Mouse (Mus musculus) stomach, embryonic 16.5 days (tissue): Measurements from ENCODE around the gene Slc51b. TPM values are rescaled to one million over a fixed set of nuclear protein-coding genes. Genes with fewer than 3 reads are reported as not detected.

Experiments used
- ATAC-seq: fragments of 200-750 bp; cut with Nextera tagmentation; 2 replicates; pipeline ENCODE4 v1.8.0; 2017; ENCODE audit warnings: moderate number of reproducible peaks, moderate TSS enrichment; ENCODE audit not compliant: insufficient read depth, low FRiP score
- H3K27ac ChIP-seq: fragments of 300-500 bp; sonication (generic); 2 replicates; pipeline ENCODE4 v1.5.1; 2014; ENCODE audit warnings: low read length
- H3K27me3 ChIP-seq: fragments of 300-500 bp; sonication (generic); 2 replicates; pipeline ENCODE4 v1.6.1; 2014; ENCODE audit warnings: low read length, control low read depth, mixed read lengths; ENCODE audit not compliant: control insufficient read depth, insufficient read depth
- H3K36me3 ChIP-seq: fragments of 300-500 bp; sonication (generic); 2 replicates; pipeline ENCODE4 v1.6.1; 2014; ENCODE audit warnings: low read length; ENCODE audit not compliant: control insufficient read depth, insufficient read depth
- H3K4me1 ChIP-seq: fragments of 300-500 bp; sonication (generic); 2 replicates; pipeline ENCODE4 v1.6.1; 2014; ENCODE audit warnings: low read length, control low read depth, mixed read lengths; ENCODE audit not compliant: control insufficient read depth, insufficient read depth
- H3K4me2 ChIP-seq: fragments of 300-500 bp; sonication (generic); 2 replicates; pipeline ENCODE4 v1.6.1; 2014; ENCODE audit warnings: low read depth, low read length, mixed read lengths
- H3K4me3 ChIP-seq: fragments of 300-500 bp; sonication (generic); replicated peaks from 2 replicates; pipeline ENCODE4 v1.5.1; 2014; ENCODE audit warnings: mild to moderate bottlenecking, low read length
- H3K9ac ChIP-seq: fragments of 300-500 bp; sonication (generic); 2 replicates; pipeline ENCODE4 v1.6.1; 2014; ENCODE audit warnings: low read length
- H3K9me3 ChIP-seq: fragments of 300-500 bp; sonication (generic); replicated peaks from 2 replicates; pipeline ENCODE4 v1.6.1; 2016; ENCODE audit warnings: low read length, control low read depth; ENCODE audit not compliant: control insufficient read depth
- WGBS: fragments of 180-500 bp; shearing (Covaris S2); extraction: QIAGEN DNeasy Blood & Tissue Kit; methylation state at CpG from one replicate; pipeline ENCODE4 v1.1.7; 2014; 5-methylcytosine and 5-hydroxymethylcytosine counted together
- polyA plus RNA-seq: library from polyadenylated mRNA; unstranded; fragments of >200 nt; fragmentation: Nextera tagmentation; extraction: Ambion mirVana; gene quantifications from 2 replicates; pipeline ENCODE4 v1.2.1, GENCODE M21; 2015

Slc51b gene
- polyA plus RNA-seq, 1 experiment from 2014 or later: 1.7 TPM

DNA sequence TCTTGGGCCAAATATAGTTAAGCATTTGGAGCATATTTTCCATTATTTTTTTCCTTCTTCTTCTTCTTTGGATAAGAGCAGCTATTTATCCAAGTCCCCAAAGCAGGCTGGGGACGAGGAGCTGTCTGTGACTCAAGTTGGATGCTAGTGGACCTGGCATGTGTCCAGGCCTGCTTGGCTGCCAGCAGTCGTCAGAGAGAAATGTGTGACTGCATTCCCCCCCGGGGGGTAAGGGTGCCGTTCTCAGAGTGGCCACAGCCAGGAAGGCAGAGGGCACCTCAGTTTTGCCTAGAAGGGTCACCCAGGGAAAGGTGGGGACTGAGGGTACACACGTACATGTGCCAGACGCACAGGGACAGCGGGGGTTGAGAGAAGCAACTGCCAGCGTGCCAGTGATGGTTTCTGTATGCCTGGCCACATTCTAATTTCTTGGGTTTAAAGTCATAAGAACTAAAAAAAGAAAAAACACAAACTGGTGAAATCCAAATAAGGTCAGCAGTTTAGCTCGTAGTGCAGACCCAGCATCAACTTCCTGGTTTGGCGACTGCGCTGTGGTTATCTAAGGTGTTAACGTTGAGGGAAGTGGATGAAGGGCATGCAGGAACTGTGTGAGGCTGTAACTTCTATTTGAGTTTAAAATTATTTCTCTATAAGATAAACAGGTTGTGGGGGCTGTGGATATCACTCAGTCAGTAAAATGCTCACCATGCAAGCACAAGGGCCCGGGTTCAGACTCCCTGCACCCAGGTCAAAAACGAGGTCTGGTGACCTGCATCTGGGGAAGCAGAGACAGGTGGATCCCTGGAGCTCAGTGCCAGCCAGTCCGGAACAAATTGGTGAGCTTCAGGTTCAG lies 18.2 kb downstream of the Slc51b start:
- no peak for ATAC-seq
- no peak overlapping the region for H3K9ac ChIP-seq
- no peaks in the 10 kb centered on the region for H3K27me3 ChIP-seq
- 60% methylated on average over 15 of the region's 15 CpGs for WGBS
- no peak overlapping the region for H3K27ac ChIP-seq
- H3K4me3 ChIP-seq: no peak overlapping the region
- H3K9me3 ChIP-seq: no peaks in the 10 kb centered on the region
- 0 out of 2 replicates have a peak, but pooled peaks cover 2% of the 10 kb centered on the region for H3K4me1 ChIP-seq
- no peak overlapping the region for H3K4me2 ChIP-seq
- H3K36me3 ChIP-seq: no peaks in the 10 kb centered on the region

DNA sequence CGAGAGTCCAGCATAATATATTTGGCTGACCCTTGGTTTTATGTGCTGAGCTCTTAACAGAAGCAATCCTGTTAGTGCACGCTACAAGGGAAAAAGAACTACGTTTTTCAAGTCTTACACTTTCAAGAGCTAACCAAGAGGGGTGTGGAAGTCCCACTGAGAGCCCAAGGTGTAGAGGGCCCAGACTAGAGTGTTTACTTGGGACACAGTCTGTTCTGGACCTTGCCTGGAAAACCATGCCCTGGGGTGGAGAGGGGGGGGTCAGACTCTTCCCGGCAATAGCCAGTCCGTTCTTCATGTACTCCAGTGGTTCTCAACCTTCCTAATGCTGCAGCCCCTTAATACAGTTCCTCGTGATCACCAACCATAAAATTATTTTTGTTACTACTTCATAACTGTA lies 22.8 kb downstream of the Slc51b start:
- ATAC-seq: no peak

DNA sequence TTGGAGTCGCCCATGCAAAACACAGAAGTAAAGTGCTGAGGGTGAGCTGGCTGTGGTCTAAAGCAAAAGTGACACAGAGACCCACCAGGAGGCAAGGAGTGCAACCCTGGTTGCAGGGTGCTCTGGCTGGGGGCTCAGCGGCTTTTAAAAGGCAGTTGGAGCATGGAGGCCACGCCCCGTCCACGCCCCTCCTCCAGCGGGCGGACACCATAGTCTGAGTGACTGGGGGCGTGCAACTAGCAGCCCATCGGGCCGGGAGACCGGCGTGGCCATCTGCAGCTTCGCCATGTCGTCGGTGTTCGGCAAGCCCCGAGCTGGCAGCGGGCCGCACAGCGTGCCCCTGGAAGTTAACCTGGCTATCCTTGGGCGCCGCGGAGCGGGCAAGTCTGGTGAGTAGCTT lies 24.5 kb downstream of the Slc51b start, which contains the start of gene Rasl12:
Gene Rasl12 (plus strand): TSS at position 228 of the 400 bp plus-strand sequence.
- no peak within 1 kb of the TSS for H3K27ac ChIP-seq
- no peaks in the 10 kb centered on the region for H3K9me3 ChIP-seq
- peak within 1 kb of the TSS; percentile 60 for H3K4me3 ChIP-seq
- 0 out of 2 replicates have a peak, but pooled peaks cover 15% of the 10 kb centered on the region for H3K4me1 ChIP-seq
- no peaks in the 10 kb centered on the region for H3K36me3 ChIP-seq
- H3K9ac ChIP-seq: peak within 1 kb of the TSS; percentile 73
- H3K27me3 ChIP-seq: no peaks in the 10 kb centered on the region
- 1% methylated on average over 24 of the region's 24 CpGs for WGBS
- ATAC-seq: peak; percentile 70; the same call in 1 of the 2 replicates
- peak within 1 kb of the TSS; percentile 91 for H3K4me2 ChIP-seq

More for the DNA sequence above, 22.8 kb downstream of the Slc51b start:
- no peaks in the 10 kb centered on the region for H3K36me3 ChIP-seq
- no peaks in the 10 kb centered on the region for H3K27me3 ChIP-seq
- H3K9me3 ChIP-seq: no peaks in the 10 kb centered on the region
- 88% methylated on average over 6 of the region's 6 CpGs for WGBS
- no peak overlapping the region for H3K9ac ChIP-seq
- 0 out of 2 replicates have a peak, but pooled peaks cover 17% of the 10 kb centered on the region for H3K4me1 ChIP-seq
- H3K4me2 ChIP-seq: no peak overlapping the region
- H3K4me3 ChIP-seq: no peak overlapping the region
- no peak overlapping the region for H3K27ac ChIP-seq

DNA sequence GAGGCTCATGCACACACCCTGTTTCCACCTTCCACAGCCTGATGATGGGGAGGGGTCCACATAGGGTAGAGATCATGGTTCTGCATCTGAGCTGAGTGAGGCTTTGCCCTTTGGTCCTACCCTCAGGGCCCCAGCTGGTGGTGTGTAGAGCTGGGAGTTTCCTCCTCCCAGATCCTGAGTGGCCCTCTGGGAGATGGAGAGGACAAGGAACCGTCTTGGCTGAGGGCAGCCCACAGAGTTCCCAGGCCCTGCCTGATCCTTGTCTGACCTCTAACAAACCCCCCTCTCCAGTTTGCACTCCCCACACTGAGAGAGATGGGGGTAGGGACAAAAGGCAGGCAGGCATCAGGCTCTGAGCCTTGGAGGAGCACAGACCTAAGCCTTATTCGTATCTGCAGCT lies 28.4 kb downstream of the Slc51b start:
- 52% methylated on average over 2 of the region's 2 CpGs for WGBS
- H3K9me3 ChIP-seq: no peaks in the 10 kb centered on the region
- peak; percentile 42; the same call in 1 of the 2 replicates for ATAC-seq
- H3K27me3 ChIP-seq: peaks cover 33% of the 10 kb centered on the region
- H3K9ac ChIP-seq: no peak overlapping the region
- H3K4me3 ChIP-seq: no peak overlapping the region
- H3K27ac ChIP-seq: no peak overlapping the region
- peaks cover 19% of the 10 kb centered on the region for H3K4me1 ChIP-seq
- no peak overlapping the region for H3K4me2 ChIP-seq
- H3K36me3 ChIP-seq: no peaks in the 10 kb centered on the region

DNA sequence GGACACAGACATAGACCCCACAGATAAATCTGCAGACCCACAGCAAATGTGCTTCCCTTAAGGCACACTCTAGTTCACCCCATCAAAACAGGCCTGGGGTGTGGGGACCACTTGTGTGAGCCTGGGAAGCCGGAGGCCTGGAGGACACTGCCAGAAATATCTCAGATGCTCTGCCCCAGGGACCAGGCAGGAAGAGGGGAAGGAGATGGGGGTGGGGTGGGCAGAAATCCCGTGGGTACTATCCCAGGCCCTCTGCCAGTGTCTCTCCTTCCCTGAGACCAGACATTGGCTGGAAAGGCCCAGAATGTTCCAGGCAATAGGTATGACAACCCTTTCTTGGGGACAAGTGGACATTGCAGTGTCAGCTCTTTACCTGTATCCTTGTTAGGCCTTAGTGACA lies 29.1 kb downstream of the Slc51b start:
- H3K27me3 ChIP-seq: peaks cover 38% of the 10 kb centered on the region
- no peak overlapping the region for H3K4me2 ChIP-seq
- no peak overlapping the region for H3K4me3 ChIP-seq
- H3K36me3 ChIP-seq: no peaks in the 10 kb centered on the region
- no peak overlapping the region for H3K9ac ChIP-seq
- 53% methylated on average over 2 of the region's 2 CpGs for WGBS
- H3K27ac ChIP-seq: no peak overlapping the region; the same call in 1 of the 2 replicates
- H3K9me3 ChIP-seq: no peaks in the 10 kb centered on the region
- no peak for ATAC-seq
- peaks cover 16% of the 10 kb centered on the region for H3K4me1 ChIP-seq

DNA sequence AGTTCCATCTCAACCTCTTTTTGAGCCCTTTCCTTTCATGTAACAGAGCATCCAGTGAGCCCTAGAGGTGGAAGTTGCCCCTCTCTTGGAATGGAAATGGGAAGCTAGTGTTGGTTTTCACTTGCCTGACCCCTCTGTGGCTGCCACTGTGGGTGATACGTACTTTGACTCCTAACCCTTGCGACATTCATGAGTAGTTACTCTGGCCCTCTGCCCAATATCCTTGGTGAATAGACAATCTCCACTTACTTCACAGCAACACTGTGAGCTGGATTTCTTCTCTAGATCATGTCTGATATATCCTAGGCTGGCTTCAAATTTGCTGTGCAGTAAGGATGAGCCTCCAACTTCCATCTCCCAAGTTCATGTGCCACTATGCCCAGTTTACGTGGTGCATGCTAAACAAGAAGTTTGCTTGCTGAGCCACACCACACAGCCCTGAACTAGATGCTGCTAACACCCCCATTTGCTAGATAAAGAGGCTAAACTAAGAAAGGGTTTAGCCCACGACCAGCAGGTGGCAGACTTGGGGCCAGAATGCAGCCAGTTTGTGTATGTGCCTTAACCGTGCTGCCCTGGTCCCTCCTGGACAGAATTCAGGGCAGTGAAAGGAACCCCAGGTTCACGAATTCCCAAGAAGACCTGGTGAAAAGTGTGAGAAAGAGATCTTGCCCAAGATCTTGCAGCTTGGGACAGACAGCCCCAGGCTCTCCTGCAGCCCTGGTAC lies 30.0 kb downstream of the Slc51b start:
- Histone ChIP-seq H3K9me3 (no peaks in the 10 kb centered on the region), H3K9ac (no peak overlapping the region), H3K4me3 (no peak overlapping the region), H3K36me3 (no peaks in the 10 kb centered on the region), H3K27ac (no peak overlapping the region), H3K4me1 (peaks cover 9% of the 10 kb centered on the region), H3K27me3 (peaks cover 40% of the 10 kb centered on the region), H3K4me2 (no peak overlapping the region)
- WGBS: 30% methylated on average over 6 of the region's 6 CpGs
- no peak for ATAC-seq

DNA sequence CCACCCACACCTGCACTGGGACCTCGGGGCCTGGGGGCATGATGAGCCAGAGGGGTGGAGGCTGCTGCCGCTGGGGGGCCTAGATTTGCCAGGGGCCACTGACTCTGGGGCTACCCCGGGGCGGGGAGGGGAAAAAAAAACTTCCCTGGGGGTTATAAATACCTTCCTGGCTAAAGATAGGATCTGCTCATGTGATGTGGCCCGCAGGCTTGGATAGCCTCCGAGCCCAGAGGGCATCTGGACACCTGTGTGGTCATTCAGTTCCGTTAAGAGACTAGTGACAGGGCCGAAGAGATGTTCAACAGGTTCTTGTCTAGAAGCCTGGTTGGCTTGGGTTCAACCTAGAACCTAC lies 31.2 kb downstream of the Slc51b start, which contains the start of gene Kbtbd13:
Gene Kbtbd13 (minus strand): TSS at position 40 of the 352 bp plus-strand sequence.
- Histone ChIP-seq H3K4me3 (peak within 1 kb of the TSS; percentile 50), H3K4me2 (peak within 1 kb of the TSS; percentile 65), H3K27me3 (peaks cover 40% of the 10 kb centered on the region), H3K27ac (no peak within 1 kb of the TSS), H3K4me1 (peaks cover 12% of the 10 kb centered on the region), H3K9me3 (no peaks in the 10 kb centered on the region), H3K9ac (peak within 1 kb of the TSS; percentile 70), H3K36me3 (no peaks in the 10 kb centered on the region)
- 34% methylated on average over 8 of the region's 8 CpGs for WGBS
- no peak for ATAC-seq

DNA sequence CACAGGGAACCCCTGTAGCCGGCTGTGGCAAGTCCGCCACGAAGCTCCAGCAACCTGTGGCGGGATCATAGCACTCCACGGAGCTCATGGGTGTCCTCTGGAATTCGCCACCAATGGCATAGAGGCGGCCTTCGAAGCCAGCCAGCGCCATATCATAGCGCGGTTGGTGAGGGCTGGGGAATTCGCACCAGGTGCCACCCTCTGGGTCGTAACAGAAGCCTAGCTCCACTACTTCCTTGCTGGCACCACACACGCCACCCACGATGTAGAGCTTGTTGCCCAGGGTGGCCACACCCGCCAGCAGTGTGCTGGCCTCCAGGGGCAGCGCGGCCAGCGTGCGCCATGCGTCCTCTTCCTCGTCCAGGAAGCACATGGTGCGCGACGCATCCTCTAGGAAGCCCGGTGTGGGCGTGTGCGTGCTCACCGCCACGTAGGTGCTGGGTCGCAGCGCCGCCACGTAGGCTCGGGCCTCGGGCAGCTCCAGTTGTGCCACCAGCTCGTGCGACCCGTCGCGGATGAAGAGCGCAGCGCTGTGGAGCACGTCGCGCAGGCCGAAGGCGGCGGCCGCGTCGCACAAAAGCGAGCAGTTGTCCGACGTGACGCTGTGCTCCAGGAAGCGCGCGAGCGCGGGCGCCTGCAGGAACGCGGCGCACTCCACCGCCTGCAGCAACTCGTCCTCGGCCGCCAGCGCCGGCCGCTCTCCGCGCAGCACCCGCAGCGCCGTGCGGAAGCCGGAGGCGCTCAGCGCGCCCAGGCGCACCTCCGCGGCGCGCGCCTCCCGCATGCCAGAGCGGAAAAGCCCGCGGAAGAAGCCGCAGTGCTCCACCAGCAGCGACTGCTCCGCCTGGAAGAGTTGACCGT lies 31.8 kb downstream of the Slc51b start:
- Histone ChIP-seq H3K9me3 (no peaks in the 10 kb centered on the region), H3K9ac (peak overlapping the region; percentile 70), H3K36me3 (no peaks in the 10 kb centered on the region), H3K4me2 (peak overlapping the region; percentile 65), H3K27me3 (peaks cover 40% of the 10 kb centered on the region), H3K4me1 (peaks cover 12% of the 10 kb centered on the region), H3K4me3 (peak overlapping the region; percentile 50), H3K27ac (no peak overlapping the region)
- 14% methylated on average over 96 of the region's 96 CpGs for WGBS
- peak; percentile 20; the same call in 1 of the 2 replicates for ATAC-seq
